Mouse (Mus musculus): Measurements from ENCODE around the gene Foxl1. TPM values are rescaled to one million over a fixed set of nuclear protein-coding genes. Genes with fewer than 3 reads are reported as not detected.

Gene Foxl1
- polyA plus RNA-seq, 1 experiment from 2014 or later: 7.9 TPM

- no peaks in the 10 kb centered on the region; the same call in 1 of the 2 replicates for H3K9me3 ChIP-seq (ENCODE audit: low read depth, low read length)
- H3K4me2 ChIP-seq: peak overlapping the region; percentile 26; the same call in 1 of the 2 replicates
- H3K4me1 ChIP-seq (ENCODE audit: insufficient read depth): no peaks in the 10 kb centered on the region; the same call in 1 of the 2 replicates
- 0 out of 2 replicates have a peak, but pooled peaks have one; percentile 1 for ATAC-seq (ENCODE audit: insufficient read depth)
- under 1% methylated on average over 21 of the region's 21 CpGs for WGBS
- H3K27me3 ChIP-seq (ENCODE audit: insufficient read depth, low read length): peaks cover 46% of the 10 kb centered on the region
- peak; percentile 97 for DNase-seq
- H3K36me3 ChIP-seq (ENCODE audit: insufficient read depth): no peaks in the 10 kb centered on the region
- peak; percentile 99 for TF ChIP-seq CTCF (IDR thresholded peaks at IDR 0.05; ENCODE audit: low read depth)
- H3K4me3 ChIP-seq (ENCODE audit: low read depth, low read length): no peak overlapping the region
- H3K9ac ChIP-seq: no peak overlapping the region
- no peak overlapping the region for H3K27ac ChIP-seq (ENCODE audit: low read depth)
These were observed 14.5 kb upstream of the Foxl1 start for GRCm38 (mm10) chr8:121113261-121113660.

- no peak overlapping the region for H3K27ac ChIP-seq (ENCODE audit: low read depth)
- WGBS: 2% methylated on average over 25 of the region's 25 CpGs
- DNase-seq: no peak
- H3K4me1 ChIP-seq (ENCODE audit: insufficient read depth): no peaks in the 10 kb centered on the region; the same call in 1 of the 2 replicates
- H3K9ac ChIP-seq: no peak overlapping the region
- no peaks in the 10 kb centered on the region for H3K36me3 ChIP-seq (ENCODE audit: insufficient read depth)
- H3K27me3 ChIP-seq (ENCODE audit: insufficient read depth, low read length): peaks cover 65% of the 10 kb centered on the region
- peak overlapping the region; percentile 14; the same call in 1 of the 2 replicates for H3K4me2 ChIP-seq
- no peak for TF ChIP-seq CTCF (IDR thresholded peaks at IDR 0.05; ENCODE audit: low read depth)
- ATAC-seq (ENCODE audit: insufficient read depth): no peak
- no peaks in the 10 kb centered on the region; the same call in 1 of the 2 replicates for H3K9me3 ChIP-seq (ENCODE audit: low read depth, low read length)
- H3K4me3 ChIP-seq (ENCODE audit: low read depth, low read length): no peak overlapping the region
These were observed 12.6 kb upstream of the Foxl1 start for GRCm38 (mm10) chr8:121115136-121115535.

DNA sequence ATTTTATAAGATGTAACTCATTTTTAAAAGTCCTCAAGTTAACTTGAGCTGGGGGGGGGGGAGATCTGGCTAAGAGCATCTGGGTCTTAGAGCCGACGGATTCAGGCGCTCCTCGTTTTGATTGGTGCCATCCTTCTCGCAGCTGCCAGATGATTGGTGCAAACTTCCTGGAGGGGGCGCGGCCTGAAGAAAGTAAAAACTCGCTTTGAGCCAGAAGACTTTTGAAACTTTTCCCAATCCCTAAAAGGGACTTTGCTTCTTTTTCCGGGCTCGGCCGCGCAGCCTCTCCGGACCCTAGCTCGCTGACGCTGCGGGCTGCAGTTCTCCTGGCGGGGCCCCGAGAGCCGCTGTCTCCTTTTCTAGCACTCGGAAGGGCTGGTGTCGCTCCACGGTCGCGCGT, 11.8 kb upstream of the Foxl1 start, which contains the start of gene Foxc2:
Foxc2 (plus strand) TSS at position 224 of the 400 bp plus-strand sequence.
- DNase-seq (peak; percentile 97), ATAC-seq (ENCODE audit: insufficient read depth) (peak; percentile 64)
- under 1% methylated on average over 25 of the region's 25 CpGs for WGBS
- Histone ChIP-seq H3K27me3 (ENCODE audit: insufficient read depth, low read length) (peaks cover 73% of the 10 kb centered on the region), H3K36me3 (ENCODE audit: insufficient read depth) (no peaks in the 10 kb centered on the region), H3K27ac (ENCODE audit: low read depth) (peak within 1 kb of the TSS; percentile 83; the same call in 1 of the 2 replicates), H3K9ac (peak within 1 kb of the TSS; percentile 60), H3K9me3 (ENCODE audit: low read depth, low read length) (no peaks in the 10 kb centered on the region; the same call in 1 of the 2 replicates), H3K4me2 (peak within 1 kb of the TSS; percentile 97), H3K4me3 (ENCODE audit: low read depth, low read length) (peak within 1 kb of the TSS; percentile 60), H3K4me1 (ENCODE audit: insufficient read depth) (no peaks in the 10 kb centered on the region; the same call in 1 of the 2 replicates)
- TF ChIP-seq CTCF (IDR thresholded peaks at IDR 0.05; ENCODE audit: low read depth): no peak

DNA sequence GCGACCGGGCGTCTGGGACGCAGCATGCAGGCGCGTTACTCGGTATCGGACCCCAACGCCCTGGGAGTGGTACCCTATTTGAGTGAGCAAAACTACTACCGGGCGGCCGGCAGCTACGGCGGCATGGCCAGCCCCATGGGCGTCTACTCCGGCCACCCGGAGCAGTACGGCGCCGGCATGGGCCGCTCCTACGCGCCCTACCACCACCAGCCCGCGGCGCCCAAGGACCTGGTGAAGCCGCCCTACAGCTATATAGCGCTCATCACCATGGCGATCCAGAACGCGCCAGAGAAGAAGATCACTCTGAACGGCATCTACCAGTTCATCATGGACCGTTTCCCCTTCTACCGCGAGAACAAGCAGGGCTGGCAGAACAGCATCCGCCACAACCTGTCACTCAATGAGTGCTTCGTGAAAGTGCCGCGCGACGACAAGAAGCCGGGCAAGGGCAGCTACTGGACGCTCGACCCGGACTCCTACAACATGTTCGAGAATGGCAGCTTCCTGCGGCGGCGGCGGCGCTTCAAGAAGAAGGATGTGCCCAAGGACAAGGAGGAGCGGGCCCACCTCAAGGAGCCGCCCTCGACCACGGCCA, 11.1 kb upstream of the Foxl1 start:
- Histone ChIP-seq H3K4me3 (ENCODE audit: low read depth, low read length) (peak overlapping the region; percentile 60), H3K9ac (peak overlapping the region; percentile 60), H3K36me3 (ENCODE audit: insufficient read depth) (no peaks in the 10 kb centered on the region), H3K4me2 (peak overlapping the region; percentile 97), H3K9me3 (ENCODE audit: low read depth, low read length) (no peaks in the 10 kb centered on the region; the same call in 1 of the 2 replicates), H3K27me3 (ENCODE audit: insufficient read depth, low read length) (peaks cover 80% of the 10 kb centered on the region), H3K4me1 (ENCODE audit: insufficient read depth) (no peaks in the 10 kb centered on the region; the same call in 1 of the 2 replicates), H3K27ac (ENCODE audit: low read depth) (peak overlapping the region; percentile 83; the same call in 1 of the 2 replicates)
- ATAC-seq (ENCODE audit: insufficient read depth) (peak; percentile 52), DNase-seq (peak; percentile 61)
- WGBS: under 1% methylated on average over 55 of the region's 55 CpGs
- TF ChIP-seq CTCF (IDR thresholded peaks at IDR 0.05; ENCODE audit: low read depth): no peak

DNA sequence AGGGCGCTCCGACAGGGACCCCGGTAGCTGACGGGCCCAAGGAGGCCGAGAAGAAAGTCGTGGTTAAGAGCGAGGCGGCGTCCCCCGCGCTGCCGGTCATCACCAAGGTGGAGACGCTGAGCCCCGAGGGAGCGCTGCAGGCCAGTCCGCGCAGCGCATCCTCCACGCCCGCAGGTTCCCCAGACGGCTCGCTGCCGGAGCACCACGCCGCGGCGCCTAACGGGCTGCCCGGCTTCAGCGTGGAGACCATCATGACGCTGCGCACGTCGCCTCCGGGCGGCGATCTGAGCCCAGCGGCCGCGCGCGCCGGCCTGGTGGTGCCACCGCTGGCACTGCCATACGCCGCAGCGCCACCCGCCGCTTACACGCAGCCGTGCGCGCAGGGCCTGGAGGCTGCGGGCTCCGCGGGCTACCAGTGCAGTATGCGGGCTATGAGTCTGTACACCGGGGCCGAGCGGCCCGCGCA, 10.5 kb upstream of the Foxl1 start:
- WGBS: 1% methylated on average over 62 of the region's 62 CpGs
- Histone ChIP-seq H3K27ac (ENCODE audit: low read depth) (peak overlapping the region; percentile 18; the same call in 1 of the 2 replicates), H3K4me2 (peak overlapping the region; percentile 97), H3K27me3 (ENCODE audit: insufficient read depth, low read length) (peaks cover 86% of the 10 kb centered on the region), H3K4me1 (ENCODE audit: insufficient read depth) (no peaks in the 10 kb centered on the region; the same call in 1 of the 2 replicates), H3K36me3 (ENCODE audit: insufficient read depth) (no peaks in the 10 kb centered on the region), H3K9ac (peak overlapping the region; percentile 43; the same call in 1 of the 2 replicates), H3K9me3 (ENCODE audit: low read depth, low read length) (no peaks in the 10 kb centered on the region; the same call in 1 of the 2 replicates), H3K4me3 (ENCODE audit: low read depth, low read length) (peak overlapping the region; percentile 60)
- peak; percentile 52 for DNase-seq
- ATAC-seq (ENCODE audit: insufficient read depth): no peak
- no peak for TF ChIP-seq CTCF (IDR thresholded peaks at IDR 0.05; ENCODE audit: low read depth)

- ATAC-seq (ENCODE audit: insufficient read depth): no peak
- Histone ChIP-seq H3K4me1 (ENCODE audit: insufficient read depth) (no peaks in the 10 kb centered on the region; the same call in 1 of the 2 replicates), H3K27me3 (ENCODE audit: insufficient read depth, low read length) (peaks cover 92% of the 10 kb centered on the region), H3K9ac (peak overlapping the region; percentile 43), H3K27ac (ENCODE audit: low read depth) (no peak overlapping the region), H3K4me2 (peak overlapping the region; percentile 97), H3K4me3 (ENCODE audit: low read depth, low read length) (peak overlapping the region; percentile 60), H3K36me3 (ENCODE audit: insufficient read depth) (no peaks in the 10 kb centered on the region), H3K9me3 (ENCODE audit: low read depth, low read length) (no peaks in the 10 kb centered on the region; the same call in 1 of the 2 replicates)
- no peak for TF ChIP-seq CTCF (IDR thresholded peaks at IDR 0.05; ENCODE audit: low read depth)
- under 1% methylated on average over 28 of the region's 28 CpGs for WGBS
- DNase-seq: no peak
These were observed 9.8 kb upstream of the Foxl1 start for GRCm38 (mm10) chr8:121117906-121118305.
